Mouse (Mus musculus) myocyte (in vitro differentiated cells): ENCODE data around the gene Triap1.

ENCODE experiments used
- POLR2A ChIP-seq: IDR thresholded peaks from one replicate; pipeline ENCODE4 v1.6.1; 2011; ENCODE audit warnings: low read depth, mild to moderate bottlenecking, control low read depth, moderate library complexity; ENCODE audit not compliant: insufficient read length
- POLR2AphosphoS2 ChIP-seq: IDR thresholded peaks from one replicate; pipeline ENCODE4 v1.6.1; 2011; ENCODE audit warnings: low read depth, control low read depth; ENCODE audit not compliant: insufficient read length

- TF ChIP-seq POLR2A: peak; percentile 89
- peak; percentile 91 for TF ChIP-seq POLR2AphosphoS2
Measured at GRCm38 (mm10) chr5:115348546-115349224, 7.7 kb downstream of the Triap1 start, which contains the start of gene Cox6a1.
